ENCODE assay signal across 9 mouse cellular contexts in genomic region chr10:126962966-126963330, GRCm38 (mm10). TPM values are rescaled to one million over a fixed set of nuclear protein-coding genes. Genes with fewer than 3 reads are reported as not detected.
A peak's percentile ranks its signal among the peaks of the same experiment; 100 is the strongest.
DNase-seq lines count a peak whose midpoint lies in the region; ATAC-seq and TF ChIP-seq lines count a peak whose summit lies in the region.
"Had no signal": no experiment of that assay in that cellular context is flagged by ENCODE, and none has a peak within 500 bp of the region (broad histone marks: within the 10 kb centered on the region; RNA-seq: fewer than 3 reads in every experiment).

No protein-coding gene starts in this region.

- H3K4me2 ChIP-seq in forebrain, embryonic 12.5 days, result no peak overlapping the region
- H3K4me2 ChIP-seq in forebrain, embryonic 14.5 days (ENCODE audit: low read length), result no peak overlapping the region
- H3K4me2 ChIP-seq in kidney, embryonic 16.5 days (replicated peaks; ENCODE audit: low read depth, low read length), result peak overlapping the region; percentile 19

- no peak overlapping the region for H3K9ac ChIP-seq in forebrain, embryonic 12.5 days
- no peak overlapping the region for H3K9ac ChIP-seq in forebrain, embryonic 14.5 days (ENCODE audit: low read length)
- H3K9ac ChIP-seq in kidney, embryonic 16.5 days (replicated peaks; ENCODE audit: low read length), result no peak overlapping the region
- H3K9ac ChIP-seq: liver, embryonic 15.5 days had no signal

- peaks cover 25% of the 10 kb centered on the region for H3K27me3 ChIP-seq in forebrain, embryonic 10.5 days (ENCODE audit: poor library complexity, severe bottlenecking)
- H3K27me3 ChIP-seq in forebrain, embryonic 12.5 days, result peaks cover 9% of the 10 kb centered on the region; the same call in 1 of the 2 replicates
- H3K27me3 ChIP-seq in E14TG2a.4 (ENCODE audit: insufficient read depth, low read length), result 0 out of 2 replicates have a peak, but pooled peaks cover 2% of the 10 kb centered on the region
- H3K27me3 ChIP-seq in forebrain, embryonic 14.5 days (replicated peaks; ENCODE audit: control insufficient read depth, insufficient read depth, low read length), result no peaks in the 10 kb centered on the region
- H3K27me3 ChIP-seq in kidney, embryonic 16.5 days (ENCODE audit: insufficient read depth, low read length), result no peaks in the 10 kb centered on the region

- no peak for TF ChIP-seq CTCF in E14TG2a.4 (conservative IDR thresholded peaks at IDR 0.05; ENCODE audit: low read length)

- peak overlapping the region; percentile 83; the same call in 1 of the 2 replicates for H3K27ac ChIP-seq in forebrain, embryonic 10.5 days
- no peak overlapping the region; the same call in 1 of the 2 replicates for H3K27ac ChIP-seq in forebrain, embryonic 12.5 days
- peak overlapping the region; percentile 82 for H3K27ac ChIP-seq in forebrain, embryonic 14.5 days (ENCODE audit: low read depth, low read length)
- H3K27ac ChIP-seq in kidney, embryonic 16.5 days (ENCODE audit: low read length), result peak overlapping the region; percentile 91

- 55% methylated on average over 6 of the region's 6 CpGs for WGBS in forebrain, embryonic 10.5 days
- WGBS in forebrain, embryonic 12.5 days, result 52% methylated on average over 6 of the region's 6 CpGs
- 51% methylated on average over 6 of the region's 6 CpGs for WGBS in forebrain, embryonic 14.5 days
- 10% methylated on average over 6 of the region's 6 CpGs for WGBS in kidney, embryonic 16.5 days

- peaks cover 38% of the 10 kb centered on the region for H3K4me1 ChIP-seq in forebrain, embryonic 10.5 days
- H3K4me1 ChIP-seq in forebrain, embryonic 12.5 days, result peaks cover 17% of the 10 kb centered on the region
- peaks cover 70% of the 10 kb centered on the region for H3K4me1 ChIP-seq in E14TG2a.4 (replicated peaks; ENCODE audit: low read depth, low read length)
- peaks cover 3% of the 10 kb centered on the region; the same call in 1 of the 2 replicates for H3K4me1 ChIP-seq in forebrain, embryonic 14.5 days (ENCODE audit: control insufficient read depth, insufficient read depth, low read length)
- peaks cover 26% of the 10 kb centered on the region for H3K4me1 ChIP-seq in kidney, embryonic 16.5 days (ENCODE audit: insufficient read depth, low read length)

- no peaks in the 10 kb centered on the region for H3K36me3 ChIP-seq in forebrain, embryonic 10.5 days (replicated peaks)
- no peaks in the 10 kb centered on the region for H3K36me3 ChIP-seq in forebrain, embryonic 12.5 days (replicated peaks)
- no peaks in the 10 kb centered on the region for H3K36me3 ChIP-seq in E14TG2a.4 (ENCODE audit: insufficient read depth, low read length)
- H3K36me3 ChIP-seq in forebrain, embryonic 14.5 days (ENCODE audit: control insufficient read depth, insufficient read depth, low read length), result no peaks in the 10 kb centered on the region
- no peaks in the 10 kb centered on the region for H3K36me3 ChIP-seq in kidney, embryonic 16.5 days (ENCODE audit: insufficient read depth, low read length)
- H3K36me3 ChIP-seq: liver, embryonic 15.5 days had no signal

- H3K9me3 ChIP-seq in forebrain, embryonic 10.5 days, result peaks cover 3% of the 10 kb centered on the region; the same call in 1 of the 2 replicates
- H3K9me3 ChIP-seq in forebrain, embryonic 12.5 days, result no peaks in the 10 kb centered on the region
- no peaks in the 10 kb centered on the region for H3K9me3 ChIP-seq in E14TG2a.4 (ENCODE audit: low read length)
- no peaks in the 10 kb centered on the region for H3K9me3 ChIP-seq in forebrain, embryonic 14.5 days (replicated peaks; ENCODE audit: control insufficient read depth, low read length)
- H3K9me3 ChIP-seq in kidney, embryonic 16.5 days (ENCODE audit: low read length), result no peaks in the 10 kb centered on the region
- H3K9me3 ChIP-seq: liver, embryonic 15.5 days had no signal

- no peak overlapping the region for H3K4me3 ChIP-seq in forebrain, embryonic 10.5 days
- H3K4me3 ChIP-seq in forebrain, embryonic 12.5 days (replicated peaks), result no peak overlapping the region
- peak overlapping the region; percentile 66; the same call in 1 of the 2 replicates for H3K4me3 ChIP-seq in E14TG2a.4 (replicated peaks; ENCODE audit: low read length)
- no peak overlapping the region for H3K4me3 ChIP-seq in forebrain, embryonic 14.5 days (ENCODE audit: low read depth, low read length)
- no peak overlapping the region for H3K4me3 ChIP-seq in kidney, embryonic 16.5 days (ENCODE audit: low read length)
- H3K4me3 ChIP-seq: liver, embryonic 15.5 days had no signal

- DNase-seq in forebrain, embryonic 10.5 days (ENCODE audit: extremely low spot score, low spot score), result no peak
- no peak for DNase-seq in forebrain, embryonic 14.5 days (ENCODE audit: low spot score)
- DNase-seq in spleen, adult 18-20 months, result no peak

- no peak for ATAC-seq in forebrain, embryonic 12.5 days (ENCODE audit: low FRiP score)
- no peak for ATAC-seq in forebrain, embryonic 14.5 days
- ATAC-seq in kidney, embryonic 16.5 days (ENCODE audit: low FRiP score, low TSS enrichment), result no peak
- ATAC-seq in granulocyte monocyte progenitor cell, adult 5-6 weeks (replicated peaks; ENCODE audit: poor library complexity, severe bottlenecking), result no peak
- ATAC-seq in erythroblast, adult 5-6 weeks (replicated peaks; ENCODE audit: low FRiP score, poor library complexity, severe bottlenecking), result no peak

RNA-seq across cellular contexts. Expression of gene Ctdsp2, which starts 15.6 kb away (rescaled TPM):
- polyA plus RNA-seq in forebrain, embryonic 10.5 days (2016; fragmentation: Nextera tagmentation; extraction: Ambion mirVana), result 42.3 and 42.5 TPM in 2 replicates
- 49.2 and 49.5 TPM in 2 replicates for polyA plus RNA-seq in forebrain, embryonic 12.5 days (2016; fragmentation: Nextera tagmentation; extraction: Ambion mirVana)
- 30.2 and 34.5 TPM in 2 replicates for polyA plus RNA-seq in forebrain, embryonic 14.5 days (2014; fragmentation: Nextera tagmentation; extraction: Ambion mirVana)
- polyA plus RNA-seq in kidney, embryonic 16.5 days (2015; fragmentation: Nextera tagmentation; extraction: Ambion mirVana), result 70.5 and 76.1 TPM in 2 replicates
- 53.4 and 62.9 TPM in 2 replicates for total RNA-seq in granulocyte monocyte progenitor cell, adult 5-6 weeks (2014; fragmentation: Nextera tagmentation)
- 21.2 and 21.5 TPM in 2 replicates for total RNA-seq in granulocyte monocyte progenitor cell, adult 5-6 weeks (2017)
- total RNA-seq in erythroblast, adult 5-6 weeks (2015; ENCODE audit: low replicate concordance), result 19.6 and 29.3 TPM in 2 replicates
- total RNA-seq in erythroblast, adult 5-6 weeks (2017; ENCODE audit: low replicate concordance), result 16.5 and 20.9 TPM in 2 replicates

RNA-seq across cellular contexts. Expression of gene Avil, which starts 37.6 kb away (rescaled TPM):
- 0.06 and 0.10 TPM in 2 replicates for polyA plus RNA-seq in forebrain, embryonic 10.5 days (2016; fragmentation: Nextera tagmentation; extraction: Ambion mirVana)
- 0.21 TPM in 1 of 2 replicates, not detected in the other for polyA plus RNA-seq in forebrain, embryonic 12.5 days (2016; fragmentation: Nextera tagmentation; extraction: Ambion mirVana)
- 0.07 and 0.70 TPM in 2 replicates for polyA plus RNA-seq in forebrain, embryonic 14.5 days (2014; fragmentation: Nextera tagmentation; extraction: Ambion mirVana)
- polyA plus RNA-seq in kidney, embryonic 16.5 days (2015; fragmentation: Nextera tagmentation; extraction: Ambion mirVana), result 0.17 and 0.22 TPM in 2 replicates
- not detected in 2 replicates for total RNA-seq in granulocyte monocyte progenitor cell, adult 5-6 weeks (2014; fragmentation: Nextera tagmentation)
- total RNA-seq in granulocyte monocyte progenitor cell, adult 5-6 weeks (2017), result not detected in 2 replicates
- not detected in 2 replicates for total RNA-seq in erythroblast, adult 5-6 weeks (2015; ENCODE audit: low replicate concordance)
- total RNA-seq in erythroblast, adult 5-6 weeks (2017; ENCODE audit: low replicate concordance), result not detected in 2 replicates
